Mouse (Mus musculus) erythroblast, embryonic 14.5 days (primary cell): ENCODE results near the gene Atp9a.

Experiments used
- GATA1 ChIP-seq: IDR thresholded peaks from 2 replicates; pipeline ENCODE4 v1.6.1; 2012; ENCODE audit warnings: low read length, inconsistent platforms, mixed read lengths
- TAL1 ChIP-seq: IDR thresholded peaks from 3 replicates; pipeline ENCODE4 v1.6.1; 2012; ENCODE audit warnings: low read length, inconsistent platforms, mixed read lengths

- TF ChIP-seq GATA1, result no peak
- no peak for TF ChIP-seq TAL1
Observed at GRCm38 (mm10) chr2:168587159-168587558, 155.1 kb downstream of the Atp9a start.
